In genomic region chr16:8406708-8407107, GRCm38 (mm10) we compare ENCODE assay signal across 9 mouse cellular contexts. TPM values are rescaled to one million over a fixed set of nuclear protein-coding genes. Genes with fewer than 3 reads are reported as not detected.
DNase-seq lines count a peak whose midpoint lies in the region; ATAC-seq and TF ChIP-seq lines count a peak whose summit lies in the region.
"Had no signal": no experiment of that assay in that cellular context is flagged by ENCODE, and none has a peak within 500 bp of the region (broad histone marks: within the 10 kb centered on the region; RNA-seq: fewer than 3 reads in every experiment).

No protein-coding gene starts in this region.

- ATAC-seq in liver, postnatal 0 days = peak; percentile 99

- no peaks in the 10 kb centered on the region for H3K4me1 ChIP-seq in liver, postnatal 0 days (ENCODE audit: insufficient read depth)

- peak overlapping the region; percentile 49; the same call in 1 of the 2 replicates for H3K27ac ChIP-seq in liver, postnatal 0 days (ENCODE audit: low read depth)

- DNase-seq in CD4-positive, CD25-positive, alpha-beta regulatory T cell, adult 2 months (ENCODE audit: low read depth, low spot score) = peak; percentile 88
- DNase-seq in Muller cell, postnatal 12 days (ENCODE audit: inconsistent ontology term) = peak; percentile 47
- peak; percentile 92 to 93 for DNase-seq in cerebellum, postnatal 10 days
- peak; percentile 38 to 63 for DNase-seq in frontal cortex, postnatal 25 days (ENCODE audit: low spot score in 2 of 2)
- DNase-seq in kidney, postnatal 14 days = peak; percentile 78
- peak; percentile 86 for DNase-seq in liver, postnatal 0 days
- peak; percentile 92 for DNase-seq in retina, embryonic 14.5 days (ENCODE audit: low spot score)
- peak; percentile 74 for DNase-seq in thymus, postnatal 4 days

- H3K4me3 ChIP-seq in liver, postnatal 0 days (ENCODE audit: low read depth, low read length) = no peak overlapping the region
- H3K4me3 ChIP-seq: megakaryocyte, embryonic 14.5 days had no signal

- no peaks in the 10 kb centered on the region; the same call in 1 of the 2 replicates for H3K27me3 ChIP-seq in liver, postnatal 0 days (ENCODE audit: insufficient read depth, low read length)

- no peak; the same call in 1 of the 2 replicates for TF ChIP-seq EP300 in liver, postnatal 0 days (IDR thresholded peaks at IDR 0.05; ENCODE audit: low read depth)

- 0% methylated on average over 6 of the region's 6 CpGs for WGBS in liver, postnatal 0 days (ENCODE audit: insufficient replicate concordance)

- H3K36me3 ChIP-seq in liver, postnatal 0 days (replicated peaks; ENCODE audit: insufficient read depth, low read length) = no peaks in the 10 kb centered on the region

- no peak overlapping the region for H3K9ac ChIP-seq in liver, postnatal 0 days (replicated peaks)

- no peak overlapping the region for H3K4me2 ChIP-seq in liver, postnatal 0 days (ENCODE audit: low read depth, low read length)

- no peaks in the 10 kb centered on the region for H3K9me3 ChIP-seq in liver, postnatal 0 days (ENCODE audit: low read length)

- peak; percentile 79 for TF ChIP-seq CTCF in liver, postnatal 0 days (IDR thresholded peaks at IDR 0.05; ENCODE audit: low read depth)

RNA-seq across cellular contexts. Expression of gene Tmem114, which starts 18.2 kb away (rescaled TPM):
- polyA plus RNA-seq in liver, postnatal 0 days (2015; fragmentation: Nextera tagmentation; extraction: Ambion mirVana) = not detected in 2 replicates
